Mouse (Mus musculus): Measurements from ENCODE around the gene Gfap.

Gfap gene

GRCm38 (mm10) chr11:102896641-102897040 is 4.1 kb downstream of the Gfap start:
- DNase-seq (ENCODE audit: low spot score): no peak

GRCm38 (mm10) chr11:102895779-102896178 is 4.9 kb downstream of the Gfap start:
- peak; percentile 85 for DNase-seq (ENCODE audit: low spot score)

- DNase-seq (ENCODE audit: low spot score): no peak
Measured at GRCm38 (mm10) chr11:102894716-102895115, 6.0 kb downstream of the Gfap start.

GRCm38 (mm10) chr11:102893015-102893651 is 7.6 kb downstream of the Gfap start:
- peak; percentile 82 for DNase-seq (ENCODE audit: low spot score)

- no peak for DNase-seq (ENCODE audit: low spot score)
Measured at GRCm38 (mm10) chr11:102890096-102890495, 10.6 kb downstream of the Gfap start.

GRCm38 (mm10) chr11:102888135-102888534 is 12.6 kb downstream of the Gfap start:
- no peak for DNase-seq (ENCODE audit: low spot score)

GRCm38 (mm10) chr11:102887433-102887832 is 13.3 kb downstream of the Gfap start:
- DNase-seq (ENCODE audit: low spot score): no peak

- DNase-seq (ENCODE audit: low spot score): no peak
Measured at GRCm38 (mm10) chr11:102884616-102885219, 16.0 kb downstream of the Gfap start, which contains the start of gene Fam187a. Gene Fam187a, plus strand, starts transcription at chr11:102885169.

GRCm38 (mm10) chr11:102881314-102882198 is 19.2 kb downstream of the Gfap start:
- DNase-seq (ENCODE audit: low spot score): no peak

GRCm38 (mm10) chr11:102880585-102881313 is 20.0 kb downstream of the Gfap start, which contains the start of the genes Eftud2 and Ccdc103:
Gene Eftud2, minus strand, starts transcription at chr11:102880985.
Gene Ccdc103, plus strand, starts transcription at chr11:102881204.
- DNase-seq (ENCODE audit: low spot score): peak; percentile 96

GRCm38 (mm10) chr11:102879558-102879957 is 21.2 kb downstream of the Gfap start:
- no peak for DNase-seq (ENCODE audit: low spot score)

GRCm38 (mm10) chr11:102874801-102875334 is 25.8 kb downstream of the Gfap start:
- no peak for DNase-seq (ENCODE audit: low spot score)

GRCm38 (mm10) chr11:102864272-102864671 is 36.4 kb downstream of the Gfap start:
- peak; percentile 47 for DNase-seq (ENCODE audit: low spot score)

GRCm38 (mm10) chr11:102859933-102860332 is 40.8 kb downstream of the Gfap start:
- DNase-seq (ENCODE audit: low spot score): no peak

GRCm38 (mm10) chr11:102858951-102859350 is 41.8 kb downstream of the Gfap start:
- DNase-seq (ENCODE audit: low spot score): no peak

GRCm38 (mm10) chr11:102855941-102856340 is 44.8 kb downstream of the Gfap start:
- no peak for DNase-seq (ENCODE audit: low spot score)

- DNase-seq (ENCODE audit: low spot score): peak; percentile 49
Measured at GRCm38 (mm10) chr11:102853760-102854159, 47.0 kb downstream of the Gfap start.

GRCm38 (mm10) chr11:102851883-102852282 is 48.8 kb downstream of the Gfap start:
- DNase-seq (ENCODE audit: low spot score): peak; percentile 13

GRCm38 (mm10) chr11:102845926-102846325 is 54.8 kb downstream of the Gfap start:
- no peak for DNase-seq (ENCODE audit: low spot score)

GRCm38 (mm10) chr11:102838616-102839150 is 62.0 kb downstream of the Gfap start:
- DNase-seq (ENCODE audit: low spot score): no peak

- DNase-seq (ENCODE audit: low spot score): no peak
Measured at GRCm38 (mm10) chr11:102838126-102838525, 62.6 kb downstream of the Gfap start.

Measured in c-Kit-positive CD71-positive TER-119-positive erythroid progenitor cells, embryonic 14.5 days (primary cell).